Mouse (Mus musculus): ENCODE results near the gene Lmo2. TPM values are rescaled to one million over a fixed set of nuclear protein-coding genes. Genes with fewer than 3 reads are reported as not detected.

The Lmo2 gene
- polyA plus RNA-seq, 1 experiment, result 7.7 TPM

- 64% methylated on average over 1 of the region's 1 CpGs for WGBS
Measured at GRCm38 (mm10) chr2:103938573-103938972, 19.2 kb upstream of the Lmo2 start.

DNA sequence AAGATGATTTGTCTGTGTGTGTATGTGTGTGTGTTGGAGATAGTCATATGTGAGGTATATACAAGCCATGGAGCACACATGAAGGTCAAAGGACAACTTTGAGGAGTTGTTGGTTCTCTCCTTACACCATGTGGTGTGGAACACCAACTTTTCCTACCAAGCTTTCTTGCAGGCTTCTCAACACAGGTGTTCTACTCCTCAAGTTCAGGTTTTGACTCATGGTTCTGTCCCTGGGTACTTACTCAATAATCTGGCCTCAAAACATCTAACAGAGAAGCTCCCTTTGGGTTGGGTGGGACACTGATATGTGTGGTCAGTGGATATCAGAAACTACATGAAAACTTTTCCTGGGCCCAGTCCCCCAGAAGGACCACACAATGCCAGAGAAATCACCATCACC lies 18.8 kb upstream of the Lmo2 start:
- DNase-seq (ENCODE audit: low read depth, low spot score), result no peak

More at GRCm38 (mm10) chr2:103938573-103938972, 19.2 kb upstream of the Lmo2 start:
- DNase-seq (ENCODE audit: low read depth, low spot score), result no peak

DNA sequence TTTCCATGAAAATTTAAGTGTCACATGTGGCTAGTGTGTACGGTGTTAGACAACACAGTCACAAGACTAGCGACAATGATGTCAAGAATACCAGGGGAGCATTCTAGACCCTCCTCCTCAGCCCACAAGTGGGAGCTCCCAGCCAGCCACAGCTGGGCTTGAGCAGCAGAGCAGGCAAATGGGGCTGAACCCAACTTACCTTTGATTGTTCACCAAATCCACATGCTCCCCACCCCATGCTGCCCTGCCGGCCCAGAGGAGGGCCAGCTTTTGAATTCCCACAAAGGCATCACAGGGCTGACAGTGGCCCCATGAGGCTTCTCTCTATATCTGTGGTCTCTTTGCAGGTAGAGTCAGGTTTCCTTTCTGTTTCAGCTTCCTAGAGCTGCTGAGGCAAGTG lies 16.7 kb upstream of the Lmo2 start:
- 83% methylated on average over 3 of the region's 3 CpGs for WGBS

DNA sequence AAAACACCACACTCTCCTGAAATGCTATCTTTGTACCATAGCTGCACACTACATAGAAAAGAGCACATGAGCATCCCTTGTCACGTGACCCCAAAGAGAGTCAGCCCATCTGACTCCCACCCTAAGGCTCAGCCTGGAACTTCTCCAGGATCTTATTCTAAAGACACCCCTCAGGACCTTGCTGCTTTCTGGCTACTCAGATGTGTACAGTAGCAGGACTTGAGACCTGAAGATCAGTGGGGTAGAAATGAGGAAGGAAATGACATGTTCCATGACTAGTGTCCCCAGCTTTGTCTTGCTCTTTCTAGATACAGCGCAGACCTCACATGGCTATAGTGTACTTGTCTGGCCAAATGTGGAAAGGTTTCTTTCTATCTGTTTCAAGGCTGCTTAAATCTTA lies 12.9 kb upstream of the Lmo2 start:
- WGBS, result 76% methylated on average over 2 of the region's 2 CpGs
- DNase-seq (ENCODE audit: low read depth, low spot score), result no peak

More for the DNA sequence above, 16.7 kb upstream of the Lmo2 start:
- no peak for DNase-seq (ENCODE audit: low read depth, low spot score)

DNA sequence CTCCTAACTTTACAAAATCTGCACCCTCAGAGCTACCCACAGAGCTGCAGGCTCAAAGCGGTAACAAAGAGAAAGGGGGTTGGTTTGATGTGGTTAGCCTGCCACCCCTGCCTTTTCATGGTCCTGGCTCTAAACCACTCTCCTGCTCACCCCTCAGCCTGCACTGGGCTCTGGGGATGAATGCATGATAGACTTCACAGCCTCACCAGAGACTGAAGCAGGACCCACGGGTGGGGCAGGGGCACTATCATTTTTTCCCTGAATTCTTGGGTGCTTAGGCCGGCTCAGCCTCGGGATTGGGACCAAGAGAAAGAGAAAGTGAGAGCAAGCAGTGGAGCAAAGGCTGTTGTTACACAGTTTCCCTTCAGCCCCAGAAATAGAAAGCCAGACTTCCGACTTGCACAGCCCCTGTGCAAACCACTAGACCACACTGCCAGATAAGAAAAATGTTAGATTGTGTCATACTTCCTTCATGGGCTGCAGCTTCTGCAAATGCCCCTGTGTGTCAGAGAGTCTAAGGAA lies 12.2 kb upstream of the Lmo2 start:
- WGBS, result 52% methylated on average over 5 of the region's 5 CpGs
- no peak for DNase-seq (ENCODE audit: low read depth, low spot score)

DNA sequence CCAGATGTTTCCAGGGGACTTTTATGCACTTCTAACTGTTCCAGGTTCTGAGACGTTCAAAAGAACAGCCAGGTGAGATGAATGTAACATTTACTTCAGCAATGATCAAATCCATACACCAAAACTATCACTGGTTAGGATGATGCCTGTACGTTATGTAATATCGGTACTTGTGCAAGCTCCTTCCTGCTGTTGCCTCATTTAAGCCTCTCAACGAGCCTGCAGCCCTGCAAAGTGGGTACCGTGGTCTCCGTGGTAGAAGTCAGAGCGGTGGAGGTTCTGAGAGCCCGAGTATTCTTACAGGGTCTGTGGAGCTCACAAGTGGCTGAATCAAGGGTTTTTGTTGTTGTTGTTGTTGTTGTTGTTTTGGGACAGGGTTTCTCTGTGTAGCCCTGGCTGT lies 10.9 kb upstream of the Lmo2 start:
- no peak for DNase-seq (ENCODE audit: low read depth, low spot score)
- WGBS, result 73% methylated on average over 8 of the region's 8 CpGs

DNA sequence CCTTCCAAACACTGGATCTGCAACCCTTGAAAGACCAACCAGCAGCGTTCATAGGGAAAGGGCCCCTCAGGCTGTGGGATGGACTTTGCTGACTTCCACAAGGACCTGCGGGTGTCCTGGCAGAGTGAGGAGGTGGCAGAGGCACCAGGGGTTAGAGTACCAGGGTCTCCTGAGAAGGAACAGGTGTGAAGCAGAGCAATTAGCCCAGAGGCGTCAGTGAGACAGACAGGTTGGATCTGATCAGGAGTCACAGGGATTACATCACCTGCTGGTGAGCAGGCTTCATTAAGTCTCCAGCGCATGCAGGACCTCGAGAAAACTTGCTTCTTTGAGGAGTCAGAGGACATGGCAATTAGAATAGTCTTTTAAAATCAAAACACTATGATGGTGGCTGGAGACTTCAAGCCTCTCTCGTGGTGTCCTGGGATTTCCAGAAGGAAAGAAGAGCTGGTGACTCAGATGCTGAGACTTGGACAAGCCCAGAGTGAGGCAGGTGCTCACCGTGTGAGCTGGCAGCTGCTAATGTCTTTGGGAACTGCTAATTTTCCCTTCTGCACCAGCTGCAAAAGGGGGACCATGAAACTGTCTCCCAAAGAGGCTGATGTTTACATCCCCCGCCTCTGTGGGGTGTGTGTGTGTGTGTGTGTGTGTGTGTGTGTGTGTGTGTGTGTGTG lies 9.7 kb upstream of the Lmo2 start:
- DNase-seq (ENCODE audit: low read depth, low spot score), result no peak
- WGBS, result 42% methylated on average over 8 of the region's 8 CpGs

- no peak for DNase-seq (ENCODE audit: low read depth, low spot score)
- 90% methylated on average over 6 of the region's 6 CpGs for WGBS
Measured at GRCm38 (mm10) chr2:103953050-103953835, 4.5 kb upstream of the Lmo2 start.

GRCm38 (mm10) chr2:103955714-103956113 lies 2.1 kb upstream of the Lmo2 start:
- no peak for DNase-seq (ENCODE audit: low read depth, low spot score)

DNA sequence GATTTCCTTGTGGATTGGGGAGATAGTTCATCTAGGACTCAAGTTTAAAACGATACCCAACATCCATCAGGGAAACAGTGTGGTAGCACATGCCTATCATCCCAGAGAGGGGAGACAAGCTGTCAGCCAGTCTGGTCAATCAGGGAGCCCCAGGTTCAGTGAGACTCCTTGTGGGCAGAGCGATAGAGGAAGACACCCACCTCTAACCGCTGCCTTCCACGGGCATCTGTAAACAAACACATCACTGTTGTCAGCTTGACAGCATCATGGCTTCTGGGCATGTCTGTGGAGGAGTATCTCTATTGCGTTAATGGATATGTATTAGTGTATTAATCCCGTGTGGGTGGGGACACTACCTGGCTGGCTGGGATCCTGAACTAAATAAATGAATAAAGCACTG lies 919 bp upstream of the Lmo2 start:
- no peak for DNase-seq (ENCODE audit: low read depth, low spot score)
- 76% methylated on average over 6 of the region's 6 CpGs for WGBS

More at GRCm38 (mm10) chr2:103955714-103956113, 2.1 kb upstream of the Lmo2 start:
- WGBS, result 77% methylated on average over 3 of the region's 3 CpGs

DNA sequence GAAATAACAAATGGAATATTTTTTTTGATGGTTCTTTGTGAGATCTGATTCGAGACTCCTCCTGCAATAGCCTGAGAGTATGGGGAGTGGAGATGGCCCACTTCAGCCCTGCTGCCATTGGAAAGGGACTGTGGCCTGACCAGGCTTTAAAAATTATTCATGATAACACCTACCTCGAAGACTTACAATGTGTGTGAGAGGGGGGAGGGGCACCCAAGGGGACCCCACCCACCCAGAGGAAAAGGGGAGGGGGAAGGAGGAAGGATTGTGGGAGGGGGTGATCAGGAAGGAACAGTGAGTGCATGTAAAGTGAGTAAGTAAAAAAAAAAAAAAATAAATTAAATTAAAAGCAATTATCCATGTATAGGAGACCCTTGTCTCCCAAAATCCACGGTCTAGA lies 848 bp downstream of the Lmo2 start:
- no peak for DNase-seq (ENCODE audit: low read depth, low spot score)
- WGBS, result 59% methylated on average over 3 of the region's 3 CpGs

DNA sequence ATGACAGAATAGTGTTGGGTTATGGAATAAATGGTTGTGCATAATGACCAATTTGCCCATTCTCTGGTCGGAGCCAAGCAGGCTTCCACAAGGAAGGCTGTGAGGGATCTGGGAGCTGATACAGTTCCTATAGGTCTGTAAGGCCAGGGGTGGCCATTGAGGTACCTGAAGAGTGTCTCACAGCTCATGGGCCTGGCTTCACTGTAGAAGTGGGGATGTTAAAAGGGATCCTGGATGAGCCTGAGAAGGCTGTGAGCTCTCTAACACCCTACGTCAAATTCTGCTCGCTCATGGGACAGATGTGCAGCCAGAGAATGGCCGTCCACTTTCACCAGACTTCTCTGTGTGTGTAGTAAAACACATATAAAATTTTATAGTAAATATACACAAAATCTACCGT lies 1.3 kb downstream of the Lmo2 start:
- 51% methylated on average over 5 of the region's 5 CpGs for WGBS
- no peak for DNase-seq (ENCODE audit: low read depth, low spot score)

DNA sequence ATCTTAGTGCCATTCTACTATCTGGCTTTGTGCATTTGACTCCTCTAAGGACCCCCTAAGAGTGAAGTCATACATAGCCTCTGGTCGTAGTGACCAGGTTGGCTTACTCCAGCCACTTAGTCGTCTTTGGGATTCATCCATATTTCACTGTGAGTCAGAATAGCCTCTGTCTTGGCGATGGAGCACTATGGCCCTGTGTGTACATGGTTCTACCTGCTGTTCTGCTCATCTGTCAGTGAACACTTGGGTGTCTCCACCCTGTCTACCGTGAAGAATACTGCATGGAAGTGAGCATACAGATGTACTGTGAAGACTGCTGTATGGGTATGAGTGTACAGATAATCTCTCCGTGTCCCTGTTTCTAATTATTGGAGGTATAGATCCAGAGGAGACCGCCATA lies 1.8 kb downstream of the Lmo2 start:
- no peak for DNase-seq (ENCODE audit: low read depth, low spot score)
- 86% methylated on average over 6 of the region's 6 CpGs for WGBS

GRCm38 (mm10) chr2:103962349-103962748 lies 4.6 kb downstream of the Lmo2 start:
- DNase-seq (ENCODE audit: low read depth, low spot score), result no peak
- WGBS, result 69% methylated on average over 4 of the region's 4 CpGs

DNA sequence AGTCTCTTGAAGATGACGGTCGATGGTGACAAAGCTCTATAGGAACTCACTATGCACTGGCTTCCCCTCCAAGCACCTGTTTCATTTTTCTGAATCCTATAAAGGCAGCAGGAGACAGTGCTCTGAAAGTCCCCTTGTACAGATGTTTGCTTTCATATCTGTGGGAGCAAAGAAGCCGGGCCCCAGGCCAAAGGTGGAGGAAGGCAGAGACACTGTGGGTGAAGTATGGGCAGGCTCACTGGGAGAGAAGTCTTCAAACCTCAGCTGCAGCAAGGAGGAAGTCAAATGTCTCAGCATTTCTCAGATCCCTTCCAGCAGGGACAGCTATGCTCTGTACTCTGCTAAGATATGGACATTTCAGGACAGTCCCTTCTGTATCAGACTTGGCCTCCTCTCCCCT lies 7.6 kb downstream of the Lmo2 start:
- no peak for DNase-seq (ENCODE audit: low read depth, low spot score)
- WGBS, result 68% methylated on average over 3 of the region's 3 CpGs

DNA sequence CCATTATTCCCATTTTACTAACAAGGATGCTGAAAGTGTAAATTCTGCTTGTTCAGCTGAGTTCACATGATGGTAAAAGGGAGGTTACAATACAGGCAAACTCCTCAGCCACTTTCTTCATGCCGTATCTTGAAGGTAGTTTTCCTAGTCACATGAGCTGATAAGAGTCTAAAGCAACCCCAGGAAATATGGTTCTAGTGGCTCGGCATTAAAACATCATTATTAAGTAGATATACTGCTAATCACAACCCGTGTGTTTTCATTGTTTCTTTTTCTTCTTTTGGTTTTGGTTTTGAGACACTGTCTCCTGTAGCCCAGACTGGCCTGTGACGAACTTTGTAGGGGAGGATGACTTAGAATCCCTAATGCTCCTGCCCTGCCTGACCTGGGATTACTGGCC lies 10.4 kb downstream of the Lmo2 start:
- no peak for DNase-seq (ENCODE audit: low read depth, low spot score)
- WGBS, result 73% methylated on average over 4 of the region's 4 CpGs

DNA sequence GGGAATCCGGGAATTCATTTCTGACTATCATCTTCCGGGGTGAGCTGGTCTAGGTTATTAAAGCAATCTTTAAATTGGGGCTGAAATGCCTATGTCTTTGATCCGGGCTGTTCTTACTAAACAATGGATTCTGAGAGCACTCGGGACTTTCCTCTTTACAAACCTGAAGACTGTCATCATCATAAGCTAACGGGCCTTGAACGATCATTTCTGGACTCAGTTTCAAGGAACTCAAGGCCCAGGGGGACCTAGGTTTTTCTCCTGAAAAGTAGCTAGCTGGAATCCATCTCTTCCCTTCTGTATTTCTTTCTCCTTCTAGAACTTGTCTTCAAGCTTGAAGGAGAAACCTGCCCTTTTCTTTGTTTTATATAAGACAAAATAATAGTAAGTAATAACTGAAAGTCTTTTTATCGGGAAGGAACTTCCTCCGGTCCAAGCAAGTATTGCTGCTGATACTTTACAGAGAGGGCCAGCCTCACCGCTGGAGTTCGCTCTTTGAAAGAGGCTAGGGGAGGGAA lies 11.2 kb downstream of the Lmo2 start:
- WGBS, result 22% methylated on average over 10 of the region's 10 CpGs
- no peak for DNase-seq (ENCODE audit: low read depth, low spot score)

- no peak for DNase-seq (ENCODE audit: low read depth, low spot score)
- 1% methylated on average over 40 of the region's 40 CpGs for whole genome bisulfite sequencing
Measured at GRCm38 (mm10) chr2:103969437-103970040, 11.8 kb downstream of the Lmo2 start.

- 1% methylated on average over 67 of the region's 79 CpGs for WGBS
- DNase-seq (ENCODE audit: low read depth, low spot score), result no peak
Measured at GRCm38 (mm10) chr2:103970041-103970790, 12.4 kb downstream of the Lmo2 start.

Measured in large intestine, adult 2 months (tissue).